Mouse (Mus musculus) liver, embryonic 12.5 days (tissue): ENCODE measurements around the gene Osbp2. TPM values are rescaled to one million over a fixed set of nuclear protein-coding genes. Genes with fewer than 3 reads are reported as not detected.

Source experiments
- polyA plus RNA-seq: library from polyadenylated mRNA; unstranded; fragments of >200 nt; fragmentation: Nextera tagmentation; extraction: Ambion mirVana; gene quantifications from 2 replicates; pipeline ENCODE4 v1.2.1, GENCODE M21; 2016

Gene Osbp2
- polyA plus RNA-seq, 1 experiment from 2014 or later: 0.15 TPM

Other genes starting within 250 kb of the Osbp2 start
- gene Morc2a, start 214.7 kb downstream of the Osbp2 start, polyA plus RNA-seq: 15.2 TPM in 2 replicates
- 0.05 TPM in 1 of 2 replicates, not detected in the other for gene 4921536K21Rik, start 31.2 kb upstream of the Osbp2 start, polyA plus RNA-seq
- 0.80 and 0.95 TPM in 2 replicates for gene Dusp18, start 31.3 kb upstream of the Osbp2 start, polyA plus RNA-seq
- gene Slc35e4, start 50.8 kb upstream of the Osbp2 start, polyA plus RNA-seq: 0.86 and 1.2 TPM in 2 replicates
- 14.0 and 14.5 TPM in 2 replicates for gene Tcn2, start 68.3 kb upstream of the Osbp2 start, polyA plus RNA-seq
- gene Pes1, start 100.1 kb upstream of the Osbp2 start, polyA plus RNA-seq: 72.0 and 74.0 TPM in 2 replicates
- 0.11 and 0.13 TPM in 2 replicates for gene 4930556J24Rik, start 112.9 kb upstream of the Osbp2 start, polyA plus RNA-seq
- gene Gal3st1, start 119.7 kb upstream of the Osbp2 start, polyA plus RNA-seq: 0.72 and 0.85 TPM in 2 replicates
- gene Sec14l4, start 167.6 kb upstream of the Osbp2 start, polyA plus RNA-seq: 0.62 and 0.71 TPM in 2 replicates
- not detected in 2 replicates for gene Sec14l3, start 200.9 kb upstream of the Osbp2 start, polyA plus RNA-seq
- 32.2 and 35.9 TPM in 2 replicates for gene Mtfp1, start 231.5 kb upstream of the Osbp2 start, polyA plus RNA-seq